Mouse (Mus musculus) embryonic facial prominence, embryonic 11.5 days (tissue): ENCODE data around the gene Dusp2. TPM values are rescaled to one million over a fixed set of nuclear protein-coding genes. Genes with fewer than 3 reads are reported as not detected.
A peak's percentile ranks its signal among the peaks of the same experiment; 100 is the strongest.

Source experiments
- ATAC-seq: fragments of 200-750 bp; cut with Nextera tagmentation; replicated peaks from 2 replicates; pipeline ENCODE4 v1.8.0; 2017; ENCODE audit warnings: low read depth; ENCODE audit not compliant: insufficient number of reproducible peaks, low FRiP score, low TSS enrichment
- DNase-seq: peaks from one replicate; pipeline ENCODE4 v3.0.0-alpha.2; 2015; ENCODE audit warnings: low spot score
- H3K27ac ChIP-seq: fragments of 300-500 bp; sonication (generic); replicated peaks from 2 replicates; pipeline ENCODE4 v1.5.1; 2014; ENCODE audit warnings: mild to moderate bottlenecking, low read depth, low read length, control low read depth
- H3K27me3 ChIP-seq: fragments of 300-500 bp; sonication (generic); 2 replicates; pipeline ENCODE4 v1.6.1; 2014; ENCODE audit warnings: mild to moderate bottlenecking, low read length, moderate library complexity, mixed read lengths; ENCODE audit not compliant: control insufficient read depth, insufficient read depth
- H3K36me3 ChIP-seq: fragments of 300-500 bp; sonication (generic); replicated peaks from 2 replicates; pipeline ENCODE4 v1.6.1; 2014; ENCODE audit warnings: low read depth, mild to moderate bottlenecking, low read length, moderate library complexity, mixed read lengths; ENCODE audit not compliant: control insufficient read depth, insufficient read depth
- H3K4me1 ChIP-seq: fragments of 300-500 bp; sonication (generic); 2 replicates; pipeline ENCODE4 v1.6.1; 2014; ENCODE audit warnings: low read length, mixed read lengths; ENCODE audit not compliant: control insufficient read depth, insufficient read depth
- H3K4me2 ChIP-seq: fragments of 300-500 bp; sonication (generic); 2 replicates; pipeline ENCODE4 v1.6.1; 2014; ENCODE audit warnings: low read depth, mild to moderate bottlenecking, control low read depth, low read length, moderate library complexity
- H3K4me3 ChIP-seq: fragments of 300-500 bp; sonication (generic); 2 replicates; pipeline ENCODE4 v1.5.1; 2014; ENCODE audit warnings: low read depth, low read length, control low read depth
- H3K9ac ChIP-seq: fragments of 300-500 bp; sonication (generic); replicated peaks from 2 replicates; pipeline ENCODE4 v1.6.1; 2014; ENCODE audit warnings: mild to moderate bottlenecking, control low read depth, low read length
- H3K9me3 ChIP-seq: fragments of 300-500 bp; sonication (generic); replicated peaks from 2 replicates; pipeline ENCODE4 v1.6.1; 2016; ENCODE audit warnings: mild to moderate bottlenecking, low read length, inconsistent platforms, mixed read lengths; ENCODE audit not compliant: control insufficient read depth
- WGBS: fragments of 180-500 bp; shearing (Covaris S2); extraction: QIAGEN DNeasy Blood & Tissue Kit; methylation state at CpG from one replicate; pipeline ENCODE4 v1.1.7; 2014; 5-methylcytosine and 5-hydroxymethylcytosine counted together
- polyA plus RNA-seq: library from polyadenylated mRNA; unstranded; fragments of >200 nt; fragmentation: Nextera tagmentation; extraction: Ambion mirVana; gene quantifications from 2 replicates; pipeline ENCODE4 v1.2.1, GENCODE M21; 2014

The Dusp2 gene
- polyA plus RNA-seq, 1 experiment from 2014 or later = 4.4 TPM

DNA sequence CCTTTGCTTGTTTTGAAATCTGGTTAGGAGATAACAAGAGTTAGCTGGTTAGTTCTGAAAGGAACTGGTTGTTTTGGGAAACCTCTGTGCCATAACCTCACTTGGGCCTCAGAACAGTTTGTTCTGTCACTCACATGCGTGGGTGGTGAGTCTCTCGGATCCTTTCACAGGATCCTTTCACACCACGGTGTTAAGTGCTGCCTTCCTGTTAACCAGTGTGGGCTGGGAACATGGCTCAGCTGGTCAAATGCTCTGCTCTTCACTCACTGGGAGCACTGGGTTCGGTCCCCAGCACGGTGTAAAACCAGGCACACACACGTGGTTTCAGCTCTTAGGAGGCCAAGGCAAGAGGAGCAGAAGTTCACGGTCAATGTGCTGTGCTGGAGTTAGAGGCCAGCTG, 11.5 kb upstream of the Dusp2 start:
- H3K27me3 ChIP-seq = no peaks in the 10 kb centered on the region
- ATAC-seq (no peak), DNase-seq (no peak)
- H3K4me2 ChIP-seq = no peak overlapping the region
- WGBS = 75% methylated on average over 7 of the region's 7 CpGs
- no peak overlapping the region for H3K4me3 ChIP-seq
- no peak overlapping the region for H3K27ac ChIP-seq
- H3K36me3 ChIP-seq = no peaks in the 10 kb centered on the region
- H3K9ac ChIP-seq = no peak overlapping the region
- no peaks in the 10 kb centered on the region for H3K9me3 ChIP-seq
- peaks cover 3% of the 10 kb centered on the region; the same call in 1 of the 2 replicates for H3K4me1 ChIP-seq

DNA sequence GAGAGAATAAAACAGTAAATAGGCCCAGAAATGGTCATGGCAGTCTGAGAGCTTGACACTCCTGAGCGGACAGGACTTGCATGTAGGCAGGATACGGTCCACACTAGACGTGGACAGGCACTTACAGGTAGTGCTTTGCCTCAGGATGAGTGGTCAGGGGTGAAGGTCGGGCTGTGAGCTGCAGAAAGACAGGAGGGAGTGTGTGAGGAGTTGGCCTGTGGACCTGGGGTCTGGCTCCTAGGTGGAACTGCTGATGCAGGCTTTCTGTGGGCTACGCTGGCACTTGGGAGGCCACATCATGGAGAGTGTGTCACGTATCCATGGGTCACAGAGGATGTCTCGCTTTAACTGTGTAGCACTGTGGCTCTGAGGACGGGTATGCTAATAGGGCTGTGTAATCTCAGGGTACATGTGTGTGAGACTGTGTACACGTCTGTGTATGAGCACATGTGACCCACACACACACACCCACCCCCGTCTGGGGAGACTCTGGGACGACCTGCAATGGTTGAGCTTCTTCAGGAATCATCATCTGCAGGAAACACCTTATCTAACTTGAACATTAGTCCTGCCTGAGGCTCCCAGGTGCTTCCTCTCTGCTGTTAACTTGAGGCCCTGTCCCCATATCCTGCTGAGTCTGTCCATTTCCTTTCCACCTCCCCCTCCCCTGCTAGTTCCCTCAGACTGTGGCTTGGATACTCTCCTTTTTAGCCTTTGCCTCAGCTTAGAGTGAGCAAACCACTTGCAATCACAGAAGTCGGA, 7.7 kb upstream of the Dusp2 start:
- H3K9ac ChIP-seq = no peak overlapping the region
- H3K36me3 ChIP-seq = no peaks in the 10 kb centered on the region
- ATAC-seq (no peak), DNase-seq (no peak)
- H3K27ac ChIP-seq = no peak overlapping the region
- no peaks in the 10 kb centered on the region for H3K9me3 ChIP-seq
- WGBS = 66% methylated on average over 12 of the region's 12 CpGs
- H3K4me1 ChIP-seq = peaks cover 3% of the 10 kb centered on the region; the same call in 1 of the 2 replicates
- no peak overlapping the region for H3K4me2 ChIP-seq
- no peak overlapping the region for H3K4me3 ChIP-seq
- no peaks in the 10 kb centered on the region for H3K27me3 ChIP-seq

DNA sequence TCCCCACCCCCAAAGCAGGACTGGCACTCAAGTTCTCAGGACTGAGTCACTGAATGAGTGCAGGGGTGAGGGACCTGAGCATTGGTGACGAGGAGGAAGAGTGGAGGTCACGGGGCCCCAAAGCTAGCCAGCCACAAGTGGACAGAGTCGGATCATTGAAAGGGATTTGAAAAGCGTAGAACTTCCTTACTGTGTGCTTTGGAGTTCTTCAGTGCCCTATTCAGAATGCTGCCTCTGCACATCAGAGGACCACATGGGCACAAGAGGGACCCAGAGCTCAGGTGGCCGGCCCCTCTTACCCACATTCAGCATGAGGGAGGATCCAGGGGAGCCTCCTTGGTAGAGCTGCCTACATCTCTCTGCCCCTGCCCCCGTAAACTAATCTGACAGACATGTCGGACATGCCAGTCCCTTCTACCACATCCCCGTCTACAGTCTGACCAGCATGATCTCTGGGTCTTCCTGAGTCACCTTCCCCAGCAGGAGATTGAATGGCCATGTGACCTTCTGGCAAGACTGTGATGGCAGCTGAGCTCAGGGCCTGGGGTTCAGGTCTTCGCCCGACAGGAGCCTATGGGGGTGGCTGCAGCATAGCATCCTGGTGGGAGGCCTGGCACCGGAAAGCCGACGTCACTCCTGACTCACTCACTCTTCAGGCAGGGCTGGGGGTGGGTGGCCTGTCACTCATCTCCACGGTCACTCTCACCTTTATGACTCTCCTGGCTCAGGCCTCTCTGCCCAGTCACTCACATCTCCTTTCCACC, 3.0 kb upstream of the Dusp2 start:
- H3K4me1 ChIP-seq = peaks cover 6% of the 10 kb centered on the region
- H3K9me3 ChIP-seq = no peaks in the 10 kb centered on the region
- WGBS = 67% methylated on average over 14 of the region's 14 CpGs
- H3K36me3 ChIP-seq = no peaks in the 10 kb centered on the region
- no peak overlapping the region for H3K27ac ChIP-seq
- H3K9ac ChIP-seq = no peak overlapping the region
- no peak overlapping the region for H3K4me2 ChIP-seq
- H3K4me3 ChIP-seq = no peak overlapping the region
- no peak for DNase-seq
- no peak for ATAC-seq
- peaks cover 16% of the 10 kb centered on the region for H3K27me3 ChIP-seq

DNA sequence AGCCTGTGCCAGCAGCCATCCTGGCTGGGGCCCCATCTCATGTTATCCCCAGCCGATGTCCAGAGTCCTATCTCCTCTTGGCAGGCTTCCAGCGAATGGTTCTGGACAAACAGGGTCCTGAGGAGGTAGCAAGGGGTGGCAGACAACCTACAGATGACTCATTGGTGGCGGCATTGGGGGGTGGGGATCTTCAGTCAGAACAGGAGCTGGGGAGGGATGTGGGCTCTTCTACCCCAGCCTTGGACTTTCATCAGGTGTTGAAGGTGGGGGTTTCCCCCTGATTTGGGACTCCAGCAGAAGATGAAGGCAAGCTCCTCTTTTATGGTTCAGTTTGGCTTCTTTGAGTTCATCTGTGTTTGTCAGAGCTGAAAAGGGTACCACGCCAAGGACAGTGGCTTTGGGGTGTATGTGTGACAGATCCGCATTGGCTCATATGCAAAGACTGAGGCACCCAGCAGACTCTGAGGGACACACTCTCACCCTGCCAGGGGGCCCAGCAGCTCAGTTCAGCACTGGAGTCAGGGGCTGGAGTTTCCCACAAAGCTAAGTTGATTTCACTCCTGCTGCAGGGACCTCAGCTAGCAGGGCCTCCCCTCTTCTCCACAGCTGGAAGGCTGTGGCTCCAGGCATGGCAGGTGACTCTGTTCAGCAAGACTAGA, 1.9 kb upstream of the Dusp2 start:
- no peak overlapping the region for H3K4me3 ChIP-seq
- H3K4me2 ChIP-seq = no peak overlapping the region
- peaks cover 6% of the 10 kb centered on the region for H3K4me1 ChIP-seq
- H3K27ac ChIP-seq = no peak overlapping the region
- DNase-seq = no peak
- H3K36me3 ChIP-seq = no peaks in the 10 kb centered on the region
- 78% methylated on average over 5 of the region's 5 CpGs for WGBS
- no peak for ATAC-seq
- H3K9me3 ChIP-seq = no peaks in the 10 kb centered on the region
- peaks cover 16% of the 10 kb centered on the region for H3K27me3 ChIP-seq
- H3K9ac ChIP-seq = no peak overlapping the region

DNA sequence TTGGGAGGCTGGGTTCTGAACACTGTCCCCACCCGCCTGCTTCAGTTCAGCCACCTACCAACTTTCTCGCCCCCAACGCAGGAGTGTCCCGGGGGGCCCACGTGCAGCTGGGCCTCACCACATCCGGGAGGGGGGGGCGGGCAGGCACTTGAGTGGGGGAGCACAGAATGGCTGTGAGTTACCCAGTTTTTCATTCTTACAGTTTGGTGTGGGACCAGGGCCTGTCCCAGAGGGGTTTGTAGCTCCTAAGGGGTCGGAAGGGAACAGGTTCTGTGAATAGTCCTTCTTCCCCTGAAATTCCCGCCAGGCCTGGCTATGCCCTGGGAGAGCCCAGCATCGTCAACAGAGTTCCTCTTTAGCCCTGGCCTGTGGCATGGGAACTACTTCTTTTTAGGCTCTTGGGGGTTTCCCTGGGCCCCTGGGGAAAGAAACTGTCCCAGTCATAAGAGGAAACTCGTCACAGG, 849 bp upstream of the Dusp2 start:
- Histone ChIP-seq H3K9me3 (no peaks in the 10 kb centered on the region), H3K4me3 (no peak overlapping the region)
- ATAC-seq = no peak

DNA sequence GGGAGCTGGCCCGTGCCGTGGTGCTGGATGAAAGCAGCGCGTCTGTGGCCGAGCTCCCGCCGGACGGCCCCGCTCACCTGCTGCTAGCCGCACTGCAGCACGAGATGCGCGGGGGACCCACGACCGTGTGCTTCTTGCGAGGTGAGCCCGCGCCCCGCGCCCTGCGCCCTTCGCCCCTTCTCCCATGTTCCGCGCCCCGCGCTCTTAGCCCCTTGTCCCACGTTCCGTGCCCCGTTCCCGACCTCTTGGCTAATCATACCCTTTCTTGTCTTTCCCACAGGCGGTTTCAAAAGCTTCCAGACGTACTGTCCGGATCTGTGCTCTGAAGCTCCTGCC, 506 bp downstream of the Dusp2 start:
- H3K9ac ChIP-seq = peak overlapping the region; percentile 64
- H3K27me3 ChIP-seq = peaks cover 16% of the 10 kb centered on the region
- DNase-seq = no peak
- H3K4me2 ChIP-seq = peak overlapping the region; percentile 93
- peaks cover 6% of the 10 kb centered on the region for H3K4me1 ChIP-seq
- H3K27ac ChIP-seq = no peak overlapping the region
- H3K4me3 ChIP-seq = peak overlapping the region; percentile 53
- no peaks in the 10 kb centered on the region for H3K9me3 ChIP-seq
- ATAC-seq = peak; percentile 30; the same call in 1 of the 2 replicates
- 3% methylated on average over 33 of the region's 33 CpGs for WGBS
- no peaks in the 10 kb centered on the region for H3K36me3 ChIP-seq

More for the DNA sequence above, 849 bp upstream of the Dusp2 start:
- Histone ChIP-seq H3K9ac (no peak overlapping the region), H3K36me3 (no peaks in the 10 kb centered on the region), H3K27ac (no peak overlapping the region), H3K27me3 (peaks cover 16% of the 10 kb centered on the region), H3K4me2 (no peak overlapping the region), H3K4me1 (peaks cover 6% of the 10 kb centered on the region)
- no peak for DNase-seq
- 47% methylated on average over 11 of the region's 11 CpGs for WGBS

DNA sequence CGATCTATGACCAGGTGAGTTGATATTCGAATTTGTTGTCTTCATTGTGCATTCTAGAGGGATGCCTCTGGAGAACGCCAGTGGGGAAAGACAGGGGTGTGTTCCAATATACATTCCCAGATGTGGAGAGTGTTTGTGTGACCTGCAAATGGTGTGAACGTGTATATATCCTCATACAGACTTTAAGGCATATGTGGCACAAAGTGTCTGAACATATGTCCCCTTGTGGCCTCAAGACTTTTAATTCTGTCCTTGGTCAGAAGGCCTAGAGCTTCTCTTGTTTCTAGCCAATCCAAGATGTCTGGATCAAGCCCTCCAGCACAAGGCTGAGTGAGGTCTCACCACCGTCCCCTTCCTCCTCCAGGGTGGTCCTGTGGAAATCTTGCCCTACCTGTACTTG, 926 bp downstream of the Dusp2 start:
- no peak overlapping the region for H3K27ac ChIP-seq
- no peak for ATAC-seq

More for the DNA sequence above, 926 bp downstream of the Dusp2 start:
- H3K27me3 ChIP-seq = peaks cover 16% of the 10 kb centered on the region
- WGBS = 42% methylated on average over 5 of the region's 5 CpGs
- peak overlapping the region; percentile 93 for H3K4me2 ChIP-seq
- peaks cover 6% of the 10 kb centered on the region for H3K4me1 ChIP-seq
- no peak for DNase-seq
- H3K9ac ChIP-seq = no peak overlapping the region
- H3K4me3 ChIP-seq = peak overlapping the region; percentile 53
- no peaks in the 10 kb centered on the region for H3K36me3 ChIP-seq
- no peaks in the 10 kb centered on the region for H3K9me3 ChIP-seq
